Mouse (Mus musculus) MN1 (cell line): ENCODE measurements around the gene Zic3.

Source experiments
- DNase-seq: peaks from one replicate; pipeline ENCODE4 v3.0.0-alpha.2; 2016; ENCODE audit warnings: low spot score

Gene Zic3

DNA sequence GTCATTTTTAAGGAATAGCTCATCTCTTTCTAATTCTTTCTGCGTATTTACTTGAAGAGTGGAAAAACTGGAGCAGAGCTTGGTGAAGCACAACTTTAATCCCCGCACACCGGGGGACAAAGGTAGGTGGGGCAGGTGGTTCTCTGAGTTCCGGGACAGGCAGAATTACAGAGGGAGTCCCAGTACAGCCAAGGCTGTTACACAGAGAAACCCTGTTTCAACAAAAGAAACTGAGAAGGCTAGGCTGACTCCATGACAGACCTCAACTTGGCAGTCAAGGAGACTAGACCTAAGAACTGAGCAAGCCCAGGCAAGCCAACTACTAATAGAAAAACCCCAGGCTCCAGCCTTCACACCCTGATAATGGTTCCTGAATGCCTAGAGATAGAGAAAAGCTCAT, 20.0 kb downstream of the Zic3 start:
- no peak for DNase-seq
